Mouse (Mus musculus) ES-Bruce4 (cell line): ENCODE results near the gene Tbc1d16. TPM values are rescaled to one million over a fixed set of nuclear protein-coding genes. Genes with fewer than 3 reads are reported as not detected.

Experiments
- H3K27ac ChIP-seq: 2 replicates; pipeline ENCODE4 v1.5.1; 2012; ENCODE audit warnings: low read length, inconsistent platforms; ENCODE audit not compliant: insufficient read depth
- H3K27me3 ChIP-seq: 2 replicates; pipeline ENCODE4 v1.6.1; 2012; ENCODE audit warnings: mild to moderate bottlenecking, low read length, inconsistent platforms; ENCODE audit not compliant: control insufficient read depth, poor library complexity, insufficient read depth, severe bottlenecking
- H3K36me3 ChIP-seq: 2 replicates; pipeline ENCODE4 v1.6.1; 2012; ENCODE audit warnings: inconsistent platforms, mild to moderate bottlenecking, low read length, moderate library complexity; ENCODE audit not compliant: control insufficient read depth, poor library complexity, insufficient read depth, severe bottlenecking
- H3K4me1 ChIP-seq: one replicate; pipeline ENCODE4 v1.8.1; 2011; ENCODE audit warnings: low read length; ENCODE audit not compliant: control insufficient read depth, insufficient read depth
- H3K4me3 ChIP-seq: 2 replicates; pipeline ENCODE4 v1.5.1; 2011; ENCODE audit warnings: low read depth, mild to moderate bottlenecking, low read length
- H3K9ac ChIP-seq: 2 replicates; pipeline ENCODE4 v1.6.1; 2012; ENCODE audit warnings: low read depth, mild to moderate bottlenecking, inconsistent platforms; ENCODE audit not compliant: poor library complexity, severe bottlenecking
- H3K9me3 ChIP-seq: replicated peaks from 2 replicates; pipeline ENCODE4 v1.6.1; 2012; ENCODE audit warnings: mild to moderate bottlenecking, low read length, inconsistent platforms; ENCODE audit not compliant: control insufficient read depth, poor library complexity, insufficient read depth, severe bottlenecking
- CTCF ChIP-seq: IDR thresholded peaks from one replicate; pipeline ENCODE4 v1.8.1; 2011; ENCODE audit warnings: low read depth, low read length
- EP300 ChIP-seq: IDR thresholded peaks from 2 replicates; pipeline ENCODE4 v1.6.1; 2011; ENCODE audit warnings: low read depth, low read length; ENCODE audit not compliant: insufficient read depth
- POLR2A ChIP-seq: IDR thresholded peaks from one replicate; pipeline ENCODE4 v1.8.1; 2011; ENCODE audit warnings: low read length; ENCODE audit not compliant: insufficient read depth
- polyA plus RNA-seq: library from polyadenylated mRNA; stranded (reverse); fragments of >200 nt; gene quantifications from 2 replicates; pipeline ENCODE4 v1.2.4, GENCODE M21; 2011; ENCODE audit warnings: low read depth; ENCODE audit not compliant: missing spikeins, insufficient read depth, insufficient read length

Gene Tbc1d16
- polyA plus RNA-seq, 1 experiment = 15.9 TPM

GRCm38 (mm10) chr11:119124536-119124935 lies 103.8 kb downstream of the Tbc1d16 start:
- Histone ChIP-seq H3K4me1 (no peaks in the 10 kb centered on the region), H3K36me3 (no peaks in the 10 kb centered on the region), H3K27ac (no peak overlapping the region), H3K4me3 (no peak overlapping the region), H3K9ac (no peak overlapping the region), H3K9me3 (no peaks in the 10 kb centered on the region), H3K27me3 (no peaks in the 10 kb centered on the region)
- TF ChIP-seq CTCF = no peak
- TF ChIP-seq POLR2A = no peak
- TF ChIP-seq EP300 = no peak

GRCm38 (mm10) chr11:119123522-119124319 lies 104.6 kb downstream of the Tbc1d16 start:
- TF ChIP-seq POLR2A (no peak), EP300 (no peak), CTCF (no peak)
- Histone ChIP-seq H3K4me1 (no peaks in the 10 kb centered on the region), H3K27ac (no peak overlapping the region), H3K4me3 (no peak overlapping the region), H3K9ac (no peak overlapping the region), H3K27me3 (no peaks in the 10 kb centered on the region), H3K9me3 (no peaks in the 10 kb centered on the region), H3K36me3 (no peaks in the 10 kb centered on the region)

- no peaks in the 10 kb centered on the region for H3K27me3 ChIP-seq
- no peaks in the 10 kb centered on the region for H3K36me3 ChIP-seq
- H3K27ac ChIP-seq = no peak overlapping the region
- H3K4me3 ChIP-seq = no peak overlapping the region
- TF ChIP-seq EP300 (no peak), POLR2A (no peak), CTCF (no peak)
- H3K9ac ChIP-seq = no peak overlapping the region
- no peaks in the 10 kb centered on the region for H3K4me1 ChIP-seq
- H3K9me3 ChIP-seq = no peaks in the 10 kb centered on the region
Observed at GRCm38 (mm10) chr11:119122396-119122795, 105.9 kb downstream of the Tbc1d16 start.

GRCm38 (mm10) chr11:119118905-119119304 lies 109.4 kb downstream of the Tbc1d16 start:
- Histone ChIP-seq H3K9ac (no peak overlapping the region), H3K9me3 (no peaks in the 10 kb centered on the region), H3K27me3 (no peaks in the 10 kb centered on the region), H3K4me3 (no peak overlapping the region), H3K27ac (no peak overlapping the region), H3K4me1 (no peaks in the 10 kb centered on the region), H3K36me3 (no peaks in the 10 kb centered on the region)
- TF ChIP-seq CTCF = no peak
- TF ChIP-seq POLR2A = no peak
- TF ChIP-seq EP300 = no peak

- Histone ChIP-seq H3K4me3 (no peak overlapping the region), H3K9me3 (no peaks in the 10 kb centered on the region), H3K27me3 (no peaks in the 10 kb centered on the region), H3K36me3 (no peaks in the 10 kb centered on the region), H3K4me1 (no peaks in the 10 kb centered on the region), H3K27ac (no peak overlapping the region), H3K9ac (no peak overlapping the region)
- no peak for TF ChIP-seq POLR2A
Observed at GRCm38 (mm10) chr11:119117945-119118344, 110.4 kb downstream of the Tbc1d16 start.

- Histone ChIP-seq H3K27ac (no peak overlapping the region), H3K36me3 (no peaks in the 10 kb centered on the region), H3K9ac (no peak overlapping the region), H3K4me3 (no peak overlapping the region), H3K9me3 (no peaks in the 10 kb centered on the region), H3K27me3 (no peaks in the 10 kb centered on the region), H3K4me1 (no peaks in the 10 kb centered on the region)
- TF ChIP-seq POLR2A = no peak
- no peak for TF ChIP-seq CTCF
- no peak for TF ChIP-seq EP300
Observed at GRCm38 (mm10) chr11:119116992-119117391, 111.3 kb downstream of the Tbc1d16 start.
